In genomic region chr1:34077422-34077790, GRCm38 (mm10) we compare ENCODE assay signal across 9 mouse cellular contexts.
DNase-seq lines count a peak whose midpoint lies in the region; ATAC-seq and TF ChIP-seq lines count a peak whose summit lies in the region.
"Had no signal": no experiment of that assay in that cellular context is flagged by ENCODE, and none has a peak within 500 bp of the region (broad histone marks: within the 10 kb centered on the region; RNA-seq: fewer than 3 reads in every experiment).

No protein-coding gene starts in this region.

- peak overlapping the region; percentile 35 for H3K4me3 ChIP-seq in heart, embryonic 15.5 days
- no peak overlapping the region for H3K4me3 ChIP-seq in neural tube, embryonic 12.5 days
- H3K4me3 ChIP-seq in limb, embryonic 13.5 days = 0 out of 2 replicates have a peak overlapping the region, but pooled peaks have one; percentile 9
- H3K4me3 ChIP-seq in stomach, postnatal 0 days (ENCODE audit: low read depth, low read length) = 0 out of 2 replicates have a peak overlapping the region, but pooled peaks have one; percentile 4
- no peak overlapping the region for H3K4me3 ChIP-seq in thymus, adult 2 months (ENCODE audit: control insufficient read depth, insufficient read depth, low read length)

- ATAC-seq in heart, embryonic 15.5 days (replicated peaks; ENCODE audit: insufficient number of reproducible peaks, insufficient read depth, low FRiP score, low read depth) = peak; percentile 31; the same call in 1 of the 2 replicates
- no peak for ATAC-seq in neural tube, embryonic 12.5 days (ENCODE audit: low FRiP score, low read depth)
- peak; percentile 66 for ATAC-seq in limb, embryonic 13.5 days (ENCODE audit: low FRiP score, low read depth)
- ATAC-seq in stomach, postnatal 0 days (ENCODE audit: low FRiP score, low TSS enrichment) = peak; percentile 89

- no peak for TF ChIP-seq CTCF in stomach, postnatal 0 days (IDR thresholded peaks at IDR 0.05; ENCODE audit: low read depth)
- no peak for TF ChIP-seq CTCF in thymus, adult 2 months (IDR thresholded peaks at IDR 0.05; ENCODE audit: borderline replicate concordance, control insufficient read depth, extremely low read depth, insufficient read depth, low read length, poor library complexity)

- H3K4me2 ChIP-seq in heart, embryonic 15.5 days = peak overlapping the region; percentile 56
- peak overlapping the region; percentile 38 for H3K4me2 ChIP-seq in neural tube, embryonic 12.5 days (replicated peaks)
- peak overlapping the region; percentile 44 for H3K4me2 ChIP-seq in limb, embryonic 13.5 days (replicated peaks)
- peak overlapping the region; percentile 38 for H3K4me2 ChIP-seq in stomach, postnatal 0 days (replicated peaks; ENCODE audit: low read depth)

- no peaks in the 10 kb centered on the region for H3K36me3 ChIP-seq in heart, embryonic 15.5 days
- H3K36me3 ChIP-seq in neural tube, embryonic 12.5 days = no peaks in the 10 kb centered on the region
- H3K36me3 ChIP-seq in limb, embryonic 13.5 days = no peaks in the 10 kb centered on the region
- H3K36me3 ChIP-seq in stomach, postnatal 0 days (ENCODE audit: control insufficient read depth, insufficient read depth, low read length) = no peaks in the 10 kb centered on the region
- no peaks in the 10 kb centered on the region for H3K36me3 ChIP-seq in thymus, adult 2 months (ENCODE audit: control insufficient read depth, insufficient read depth, low read length)

- 12% methylated on average over 7 of the region's 7 CpGs for WGBS in heart, embryonic 15.5 days
- 26% methylated on average over 7 of the region's 7 CpGs for WGBS in neural tube, embryonic 12.5 days
- WGBS in limb, embryonic 13.5 days = 13% methylated on average over 7 of the region's 7 CpGs
- WGBS in stomach, postnatal 0 days = 16% methylated on average over 7 of the region's 7 CpGs
- WGBS in thymus, adult 2 months = 59% methylated on average over 7 of the region's 7 CpGs

- DNase-seq in heart, postnatal 25 days (ENCODE audit: low spot score) = no peak
- no peak for DNase-seq in neural tube, embryonic 10.5 days (ENCODE audit: extremely low spot score, low spot score)
- DNase-seq in stomach, postnatal 0 days (ENCODE audit: low spot score) = no peak
- DNase-seq in thymus, adult 2 months = no peak
- no peak for DNase-seq in ovary, postnatal 10 days (ENCODE audit: low spot score)
- DNase-seq: cerebellum, adult 11-12 months had no signal

- intact Hi-C loops in heart, postnatal 25 days (cut with DNase I) = no loop called here

- TF ChIP-seq EP300 in stomach, postnatal 0 days (optimal IDR thresholded peaks at IDR 0.05) = no peak

- H3K9ac ChIP-seq in heart, embryonic 15.5 days = no peak overlapping the region
- no peak overlapping the region for H3K9ac ChIP-seq in neural tube, embryonic 12.5 days
- no peak overlapping the region for H3K9ac ChIP-seq in limb, embryonic 13.5 days
- no peak overlapping the region for H3K9ac ChIP-seq in stomach, postnatal 0 days (ENCODE audit: low read length)

- TF ChIP-seq POLR2A in thymus, adult 2 months (IDR thresholded peaks at IDR 0.05; ENCODE audit: control insufficient read depth, extremely low read depth, insufficient read depth, low read length, poor library complexity) = no peak

- no peaks in the 10 kb centered on the region for H3K9me3 ChIP-seq in heart, embryonic 15.5 days (replicated peaks)
- H3K9me3 ChIP-seq in neural tube, embryonic 12.5 days = no peaks in the 10 kb centered on the region
- H3K9me3 ChIP-seq in limb, embryonic 13.5 days = no peaks in the 10 kb centered on the region
- no peaks in the 10 kb centered on the region for H3K9me3 ChIP-seq in stomach, postnatal 0 days (ENCODE audit: control insufficient read depth, low read length)

- H3K27me3 ChIP-seq in heart, embryonic 15.5 days = no peaks in the 10 kb centered on the region
- no peaks in the 10 kb centered on the region for H3K27me3 ChIP-seq in neural tube, embryonic 12.5 days (replicated peaks)
- H3K27me3 ChIP-seq in limb, embryonic 13.5 days = no peaks in the 10 kb centered on the region
- no peaks in the 10 kb centered on the region for H3K27me3 ChIP-seq in stomach, postnatal 0 days (ENCODE audit: control insufficient read depth, insufficient read depth, low read length)
- no peaks in the 10 kb centered on the region for H3K27me3 ChIP-seq in thymus, adult 2 months (ENCODE audit: control insufficient read depth, insufficient read depth, low read length)

- peaks cover 39% of the 10 kb centered on the region for H3K4me1 ChIP-seq in heart, embryonic 15.5 days (replicated peaks)
- H3K4me1 ChIP-seq in neural tube, embryonic 12.5 days = peaks cover 26% of the 10 kb centered on the region
- H3K4me1 ChIP-seq in limb, embryonic 13.5 days = peaks cover 41% of the 10 kb centered on the region
- peaks cover 4% of the 10 kb centered on the region; the same call in 1 of the 2 replicates for H3K4me1 ChIP-seq in stomach, postnatal 0 days (replicated peaks; ENCODE audit: control insufficient read depth, insufficient read depth)
- no peaks in the 10 kb centered on the region for H3K4me1 ChIP-seq in thymus, adult 2 months (replicated peaks; ENCODE audit: control insufficient read depth, insufficient read depth, low read length)

- H3K27ac ChIP-seq in heart, embryonic 15.5 days = no peak overlapping the region
- no peak overlapping the region for H3K27ac ChIP-seq in neural tube, embryonic 12.5 days
- no peak overlapping the region for H3K27ac ChIP-seq in limb, embryonic 13.5 days
- H3K27ac ChIP-seq in stomach, postnatal 0 days (replicated peaks) = no peak overlapping the region
- no peak overlapping the region for H3K27ac ChIP-seq in thymus, adult 2 months (ENCODE audit: control insufficient read depth, insufficient read depth, low read length)

Comparison
In these comparisons a context has a peak if more than half of its experiments do, and no peak if none do; other contexts are left out.
1. H3K4me3 ChIP-seq: peak in heart, embryonic 15.5 days (single experiment), limb, embryonic 13.5 days (single experiment) and stomach, postnatal 0 days (single experiment); none in neural tube, embryonic 12.5 days (single experiment) and thymus, adult 2 months (single experiment).
2. Peak in every context shown above with its lines, with median percentiles within 50 percentile points of each other: H3K4me2 ChIP-seq.